1 mouse cellular context compared by ENCODE assay signal in genomic region chr9:39871986-39872385, GRCm38 (mm10). TPM values are rescaled to one million over a fixed set of nuclear protein-coding genes. Genes with fewer than 3 reads are reported as not detected.
"Had no signal": no experiment of that assay in that cellular context is flagged by ENCODE, and none has a peak within 500 bp of the region (broad histone marks: within the 10 kb centered on the region; RNA-seq: fewer than 3 reads in every experiment).

No protein-coding gene starts in this region.

RNA-seq across cellular contexts. Expression of gene Olfr972, which starts 5.8 kb away (rescaled TPM):
- total RNA-seq: neutrophil, adult 5-6 weeks had no signal

RNA-seq across cellular contexts. Expression of gene Olfr229, which starts 35.1 kb away (rescaled TPM):
- total RNA-seq: neutrophil, adult 5-6 weeks had no signal

RNA-seq across cellular contexts. Expression of gene Olfr971, which starts 35.3 kb away (rescaled TPM):
- total RNA-seq: neutrophil, adult 5-6 weeks had no signal
